In genomic region chr6:73878662-73879061, GRCm38 (mm10) we compare ENCODE assay signal across 31 mouse cellular contexts.
"Had no signal": no experiment of that assay in that cellular context is flagged by ENCODE, and none has a peak within 500 bp of the region (broad histone marks: within the 10 kb centered on the region; RNA-seq: fewer than 3 reads in every experiment).

No protein-coding gene starts in this region.

- H3K27ac ChIP-seq: gastrocnemius, adult 2 months; heart, adult 2 months; heart, embryonic 13.5 days; heart, embryonic 15.5 days; hindbrain, embryonic 12.5 days; hindbrain, embryonic 14.5 days; intestine, embryonic 15.5 days; kidney, embryonic 15.5 days; kidney, postnatal 0 days; limb, embryonic 10.5 days; limb, embryonic 12.5 days; liver, embryonic 13.5 days; liver, embryonic 15.5 days had no signal

- H3K4me1 ChIP-seq: heart, embryonic 13.5 days; heart, embryonic 15.5 days; hindbrain, embryonic 12.5 days; intestine, embryonic 15.5 days; kidney, embryonic 15.5 days; limb, embryonic 10.5 days; limb, embryonic 12.5 days; liver, embryonic 13.5 days; liver, embryonic 15.5 days had no signal

- H3K4me2 ChIP-seq: heart, embryonic 11.5 days; heart, embryonic 13.5 days; heart, embryonic 15.5 days; hindbrain, embryonic 12.5 days; hindbrain, embryonic 14.5 days; intestine, embryonic 15.5 days; kidney, embryonic 15.5 days; limb, embryonic 12.5 days; liver, embryonic 11.5 days; liver, embryonic 13.5 days; liver, embryonic 15.5 days had no signal

- H3K9me3 ChIP-seq: heart, embryonic 15.5 days; hindbrain, embryonic 12.5 days; intestine, embryonic 15.5 days; kidney, embryonic 15.5 days; limb, embryonic 10.5 days; limb, embryonic 12.5 days; liver, embryonic 13.5 days; liver, embryonic 15.5 days had no signal

- H3K27me3 ChIP-seq: heart, embryonic 13.5 days; heart, embryonic 15.5 days; hindbrain, embryonic 12.5 days; intestine, embryonic 15.5 days; kidney, embryonic 15.5 days; limb, embryonic 12.5 days; liver, embryonic 13.5 days; liver, embryonic 15.5 days had no signal

- H3K36me3 ChIP-seq: heart, embryonic 13.5 days; heart, embryonic 15.5 days; hindbrain, embryonic 12.5 days; intestine, embryonic 15.5 days; kidney, embryonic 15.5 days; limb, embryonic 10.5 days; limb, embryonic 12.5 days; liver, embryonic 13.5 days; liver, embryonic 15.5 days had no signal

- ATAC-seq: hindbrain, embryonic 16.5 days; inflammation-experienced regulatory T-cells, adult 6 months; intestine, embryonic 15.5 days; liver, postnatal 0 days had no signal

- DNase-seq: gastrocnemius, adult 2 months; gastrocnemius, postnatal 10 days; gastrocnemius, postnatal 25 days; heart, adult 11 months; heart, adult 2 months; heart, postnatal 14 days; heart, postnatal 36 days; kidney, adult 11 months; kidney, adult 2 months; kidney, adult 9 months; kidney, postnatal 14 days; kidney, postnatal 36 days; layer of hippocampus, adult 9-11 months; layer of hippocampus, postnatal 36 days; liver; liver, embryonic 13.5 days; liver, postnatal 0 days had no signal

- H3K4me3 ChIP-seq: gastrocnemius, adult 2 months; heart, adult 2 months; heart, embryonic 13.5 days; heart, embryonic 15.5 days; hindbrain, embryonic 12.5 days; intestine, embryonic 15.5 days; kidney, embryonic 15.5 days; limb, embryonic 10.5 days; limb, embryonic 12.5 days; liver, embryonic 13.5 days; liver, embryonic 15.5 days had no signal

- H3K9ac ChIP-seq: heart, embryonic 13.5 days; heart, embryonic 15.5 days; hindbrain, embryonic 12.5 days; hindbrain, embryonic 14.5 days; intestine, embryonic 15.5 days; kidney, embryonic 15.5 days; limb, embryonic 12.5 days; liver, embryonic 13.5 days; liver, embryonic 15.5 days; liver, postnatal 0 days had no signal
